Mouse (Mus musculus) B cell, adult (primary cell): Measurements from ENCODE around the gene Phldb1. TPM values are rescaled to one million over a fixed set of nuclear protein-coding genes. Genes with fewer than 3 reads are reported as not detected.

ENCODE experiments used
- total RNA-seq: library from RNA; stranded (reverse); gene quantifications from 4 replicates; pipeline ENCODE4 v1.2.4, GENCODE M21; 2023; ENCODE audit not compliant: inconsistent age

Phldb1 gene
- total RNA-seq: 0.48 to 0.63 TPM in 2 of 4 replicates, not detected in the others

GRCm38 (mm10) chr9:44734524-44735494 lies at the start of gene Phldb1:
TSS of gene Phldb1 (minus strand) at chr9:44735198.

GRCm38 (mm10) chr9:44767101-44768028 lies 32.4 kb upstream of the Phldb1 start, which contains the start of the genes Arcn1 and Ift46:
TSS of gene Arcn1 (minus strand) at chr9:44767845.
TSS of gene Ift46 (plus strand) at chr9:44767908.

GRCm38 (mm10) chr9:44673005-44673404 lies 62.0 kb downstream of the Phldb1 start, which contains the start of gene Treh:
TSS of gene Treh (plus strand) at chr9:44673233.

Other genes starting within 250 kb of the Phldb1 start
- gene Cxcr5, start 173.3 kb downstream of the Phldb1 start, total RNA-seq: 281 to 310 TPM (median 298 TPM) in 4 replicates
- 282 to 309 TPM (median 299 TPM) in 4 replicates for gene Ddx6, start 130.3 kb downstream of the Phldb1 start, total RNA-seq
- not detected in 4 replicates for gene Treh, start 62.0 kb downstream of the Phldb1 start, total RNA-seq
- 126 to 143 TPM (median 137 TPM) in 4 replicates for gene Arcn1, start 32.6 kb upstream of the Phldb1 start, total RNA-seq
- 55.0 to 66.8 TPM (median 59.2 TPM) in 4 replicates for gene Ift46, start 32.7 kb upstream of the Phldb1 start, total RNA-seq
- gene Tmem25, start 64.1 kb upstream of the Phldb1 start, total RNA-seq: 0.64 to 0.87 TPM (median 0.64 TPM) in 3 of 4 replicates, not detected in the other
- gene Ttc36, start 67.9 kb upstream of the Phldb1 start, total RNA-seq: 3.3 to 6.1 TPM (median 4.9 TPM) in 4 replicates
- gene Kmt2a, start 146.1 kb upstream of the Phldb1 start, total RNA-seq: 109 to 145 TPM (median 140 TPM) in 4 replicates
- gene Atp5l, start 185.5 kb upstream of the Phldb1 start, total RNA-seq: 137 to 172 TPM (median 149 TPM) in 4 replicates
- gene Ube4a, start 230.4 kb upstream of the Phldb1 start, total RNA-seq: 81.6 to 97.6 TPM (median 87.8 TPM) in 4 replicates
- gene Cd3g, start 245.2 kb upstream of the Phldb1 start, total RNA-seq: 1.1 to 4.0 TPM (median 2.6 TPM) in 4 replicates
- gene Cd3d, start 246.6 kb upstream of the Phldb1 start, total RNA-seq: 0.99 to 5.0 TPM (median 2.6 TPM) in 4 replicates